Mouse (Mus musculus) kidney, postnatal 0 days (tissue): ENCODE results near the gene Atf7ip. TPM values are rescaled to one million over a fixed set of nuclear protein-coding genes. Genes with fewer than 3 reads are reported as not detected.

Experiments
- ATAC-seq: fragments of 200-750 bp; cut with Nextera tagmentation; replicated peaks from 2 replicates; pipeline ENCODE4 v1.8.0; 2017; ENCODE audit warnings: low read depth, moderate number of reproducible peaks, moderate TSS enrichment, moderate library complexity; ENCODE audit not compliant: low FRiP score
- DNase-seq: peaks from one replicate; pipeline ENCODE4 v3.0.0-alpha.2; 2016; ENCODE audit warnings: low spot score
- H3K27ac ChIP-seq: fragments of 300-500 bp; sonication (generic); 2 replicates; pipeline ENCODE4 v1.5.1; 2014; ENCODE audit warnings: mild to moderate bottlenecking
- H3K27me3 ChIP-seq: fragments of 300-500 bp; sonication (generic); 2 replicates; pipeline ENCODE4 v1.6.1; 2014; ENCODE audit warnings: low read length, mixed read lengths; ENCODE audit not compliant: insufficient read depth
- H3K36me3 ChIP-seq: fragments of 300-500 bp; sonication (generic); 2 replicates; pipeline ENCODE4 v1.6.1; 2014; ENCODE audit warnings: low read length, mixed read lengths; ENCODE audit not compliant: insufficient read depth
- H3K4me1 ChIP-seq: fragments of 300-500 bp; sonication (generic); replicated peaks from 2 replicates; pipeline ENCODE4 v1.6.1; 2014; ENCODE audit warnings: antibody characterized with exemption, low read length, mixed read lengths; ENCODE audit not compliant: insufficient read depth
- H3K4me2 ChIP-seq: fragments of 300-500 bp; sonication (generic); 2 replicates; pipeline ENCODE4 v1.6.1; 2014; ENCODE audit warnings: mild to moderate bottlenecking, low read length, moderate library complexity, mixed read lengths
- H3K4me3 ChIP-seq: fragments of 300-500 bp; sonication (generic); replicated peaks from 2 replicates; pipeline ENCODE4 v1.5.1; 2014; ENCODE audit warnings: low read depth, low read length
- H3K9ac ChIP-seq: fragments of 300-500 bp; sonication (generic); 2 replicates; pipeline ENCODE4 v1.6.1; 2014; ENCODE audit warnings: low read depth, low read length
- H3K9me3 ChIP-seq: fragments of 300-500 bp; sonication (generic); replicated peaks from 2 replicates; pipeline ENCODE4 v1.6.1; 2016; ENCODE audit warnings: low read length, inconsistent platforms, mixed read lengths
- CTCF ChIP-seq: IDR thresholded peaks from 2 replicates; pipeline ENCODE4 v1.5.1; 2016; ENCODE audit warnings: antibody characterized with exemption, low read depth, mild to moderate bottlenecking, moderate library complexity
- WGBS: fragments of 180-500 bp; shearing (Covaris S2); extraction: QIAGEN DNeasy Blood & Tissue Kit; methylation state at CpG from one replicate; pipeline ENCODE4 v1.1.7; 2014; 5-methylcytosine and 5-hydroxymethylcytosine counted together
- polyA plus RNA-seq: library from polyadenylated mRNA; unstranded; fragments of >200 nt; fragmentation: Nextera tagmentation; extraction: Ambion mirVana; gene quantifications from 2 replicates; pipeline ENCODE4 v1.2.1, GENCODE M21; 2015

Atf7ip gene
- polyA plus RNA-seq, 1 experiment from 2014 or later, result 17.9 TPM

DNA sequence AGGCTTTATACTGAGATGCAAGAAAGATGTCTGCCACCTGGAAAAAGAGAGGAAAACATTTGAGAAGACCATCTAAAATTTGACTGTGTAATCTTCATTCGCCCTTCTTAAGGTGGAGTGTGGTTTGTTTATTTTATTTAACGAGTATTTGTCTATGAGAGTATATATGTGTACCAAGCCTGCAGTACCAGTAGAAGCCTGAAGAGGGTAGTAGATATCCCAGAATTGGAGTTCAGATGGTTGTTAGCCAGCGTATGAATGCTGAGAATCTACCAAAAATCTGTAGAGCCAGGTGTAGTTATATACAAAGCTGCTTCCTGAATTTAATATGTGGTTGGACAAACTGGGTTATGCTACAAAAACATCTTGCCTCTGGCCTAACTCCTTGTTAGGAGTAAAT is 106.3 kb downstream of the Atf7ip start:
- 99% methylated on average over 3 of the region's 3 CpGs for WGBS
- no peak overlapping the region for H3K27ac ChIP-seq

DNA sequence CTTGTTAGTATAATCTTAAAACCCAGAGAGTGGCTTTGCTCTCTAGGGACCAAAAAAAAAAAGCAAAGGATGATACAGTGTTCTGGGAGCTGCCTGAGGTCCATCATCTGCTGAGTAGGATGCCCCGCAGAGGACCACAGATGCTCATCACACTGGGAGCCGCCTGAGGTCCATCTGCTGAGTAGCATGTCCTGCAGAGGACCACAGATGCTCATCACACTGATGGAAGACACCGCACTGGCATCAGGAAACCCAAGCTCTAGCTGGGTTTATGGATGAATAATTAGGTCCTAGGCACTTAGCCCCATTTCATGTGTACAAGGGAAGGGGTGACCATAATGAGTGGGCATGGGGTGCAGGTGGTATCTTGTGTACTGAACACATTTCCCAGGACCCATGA is 108.2 kb downstream of the Atf7ip start:
- Histone ChIP-seq H3K4me2 (no peak overlapping the region), H3K9ac (no peak overlapping the region), H3K36me3 (peaks cover 14% of the 10 kb centered on the region; the same call in 1 of the 2 replicates), H3K27me3 (no peaks in the 10 kb centered on the region), H3K9me3 (no peaks in the 10 kb centered on the region; the same call in 1 of the 2 replicates), H3K4me1 (no peaks in the 10 kb centered on the region), H3K27ac (no peak overlapping the region), H3K4me3 (no peak overlapping the region)
- DNase-seq, result no peak
- 92% methylated on average over 3 of the region's 3 CpGs for WGBS
- no peak for TF ChIP-seq CTCF
- no peak for ATAC-seq

More for the DNA sequence above, 106.3 kb downstream of the Atf7ip start:
- DNase-seq (no peak), ATAC-seq (no peak)
- Histone ChIP-seq H3K4me2 (no peak overlapping the region), H3K36me3 (peaks cover 29% of the 10 kb centered on the region), H3K9me3 (no peaks in the 10 kb centered on the region; the same call in 1 of the 2 replicates), H3K4me1 (no peaks in the 10 kb centered on the region), H3K27me3 (no peaks in the 10 kb centered on the region), H3K4me3 (no peak overlapping the region), H3K9ac (no peak overlapping the region)
- peak; percentile 49 for TF ChIP-seq CTCF

DNA sequence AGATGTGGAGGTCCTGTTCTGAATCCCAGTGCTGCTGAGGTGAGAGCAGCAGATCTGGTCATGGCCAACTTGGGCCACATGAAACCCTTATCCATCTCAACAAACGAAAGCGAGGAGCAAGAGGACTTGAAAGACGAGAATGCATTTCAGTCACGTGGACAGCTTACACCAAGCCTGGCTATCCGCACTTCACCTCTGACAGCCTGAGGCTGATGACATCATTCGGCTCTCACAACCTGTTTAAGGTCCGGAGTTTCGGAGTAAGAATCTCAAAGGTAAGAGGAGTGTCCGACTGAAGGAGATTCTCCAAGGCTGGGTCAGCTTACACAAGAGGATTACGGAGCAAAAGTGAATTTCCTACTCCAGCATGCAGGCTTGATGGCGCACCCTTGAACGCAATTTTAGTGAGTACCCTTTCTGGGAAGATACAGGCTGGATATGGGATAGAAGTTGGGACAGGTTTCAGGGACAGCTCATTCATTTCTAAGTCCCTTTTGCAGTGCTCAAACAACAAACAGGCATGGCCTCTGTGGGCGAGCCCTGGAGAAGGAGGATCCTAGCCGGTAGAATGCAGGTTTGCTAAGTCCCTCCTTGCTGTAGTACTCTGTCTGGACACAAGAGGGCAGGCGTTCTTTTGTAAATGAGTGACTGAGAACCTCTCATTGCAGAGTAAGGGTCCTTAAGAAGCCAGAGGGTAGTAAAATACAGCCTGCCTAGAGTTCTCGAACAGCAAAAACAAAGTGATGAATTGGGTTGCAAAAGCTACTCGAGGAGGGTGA is 114.6 kb downstream of the Atf7ip start:
- Histone ChIP-seq H3K27me3 (no peaks in the 10 kb centered on the region), H3K4me2 (peak overlapping the region; percentile 8; the same call in 1 of the 2 replicates), H3K27ac (no peak overlapping the region), H3K9me3 (no peaks in the 10 kb centered on the region), H3K36me3 (no peaks in the 10 kb centered on the region), H3K4me3 (no peak overlapping the region), H3K4me1 (no peaks in the 10 kb centered on the region), H3K9ac (no peak overlapping the region)
- 48% methylated on average over 17 of the region's 17 CpGs for WGBS
- DNase-seq (peak; percentile 92), ATAC-seq (peak; percentile 17; the same call in 1 of the 2 replicates)
- peak; percentile 95 for TF ChIP-seq CTCF

DNA sequence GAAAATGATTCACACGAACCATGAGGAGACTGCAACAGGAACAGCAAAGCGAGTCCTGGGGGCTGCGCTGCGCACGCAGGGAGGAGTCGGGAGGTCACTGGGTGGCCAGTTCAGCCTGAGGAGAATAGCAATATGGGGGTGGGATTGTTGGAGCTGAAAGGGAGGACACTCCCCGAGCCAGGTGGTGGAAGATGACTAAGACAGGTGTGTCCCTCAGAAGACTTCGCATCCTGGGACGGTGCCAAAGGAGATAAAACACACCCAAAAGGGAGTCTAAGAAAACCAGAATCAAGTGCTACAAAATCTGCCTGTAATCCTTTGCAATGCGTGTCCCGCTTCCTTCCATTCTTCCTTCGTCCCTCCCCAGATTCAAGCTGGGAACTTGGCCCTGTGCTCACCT is 119.5 kb downstream of the Atf7ip start:
- Histone ChIP-seq H3K36me3 (no peaks in the 10 kb centered on the region), H3K4me3 (no peak overlapping the region), H3K27me3 (no peaks in the 10 kb centered on the region), H3K9me3 (no peaks in the 10 kb centered on the region), H3K27ac (no peak overlapping the region), H3K9ac (no peak overlapping the region), H3K4me1 (no peaks in the 10 kb centered on the region), H3K4me2 (no peak overlapping the region)
- 89% methylated on average over 12 of the region's 12 CpGs for WGBS
- DNase-seq, result no peak
- TF ChIP-seq CTCF, result no peak
- no peak for ATAC-seq

DNA sequence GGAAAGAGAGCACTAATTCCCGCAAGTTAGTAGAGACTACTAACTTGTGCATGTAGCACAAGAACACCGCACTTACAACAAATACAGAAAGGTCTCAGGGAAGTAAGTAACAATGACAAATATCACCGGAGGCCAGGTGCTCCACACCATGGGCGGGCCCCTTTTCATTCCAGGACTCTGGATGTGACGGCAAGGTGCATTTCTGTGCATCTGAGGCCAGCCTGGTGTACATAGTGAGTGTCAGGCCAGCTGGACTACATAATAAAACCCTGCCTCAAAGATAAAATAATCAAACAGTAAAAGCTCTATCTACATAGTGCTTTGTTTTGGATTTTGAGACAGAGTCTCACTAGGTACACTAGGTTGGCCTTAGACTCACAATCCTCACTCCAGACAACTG is 123.7 kb downstream of the Atf7ip start:
- ATAC-seq (no peak), DNase-seq (no peak)
- no peak overlapping the region for H3K9ac ChIP-seq
- WGBS, result 90% methylated on average over 5 of the region's 5 CpGs
- no peak overlapping the region for H3K27ac ChIP-seq
- H3K9me3 ChIP-seq, result no peaks in the 10 kb centered on the region
- no peak overlapping the region for H3K4me3 ChIP-seq
- no peaks in the 10 kb centered on the region for H3K36me3 ChIP-seq
- no peaks in the 10 kb centered on the region for H3K27me3 ChIP-seq
- TF ChIP-seq CTCF, result no peak
- H3K4me1 ChIP-seq, result no peaks in the 10 kb centered on the region
- no peak overlapping the region for H3K4me2 ChIP-seq

DNA sequence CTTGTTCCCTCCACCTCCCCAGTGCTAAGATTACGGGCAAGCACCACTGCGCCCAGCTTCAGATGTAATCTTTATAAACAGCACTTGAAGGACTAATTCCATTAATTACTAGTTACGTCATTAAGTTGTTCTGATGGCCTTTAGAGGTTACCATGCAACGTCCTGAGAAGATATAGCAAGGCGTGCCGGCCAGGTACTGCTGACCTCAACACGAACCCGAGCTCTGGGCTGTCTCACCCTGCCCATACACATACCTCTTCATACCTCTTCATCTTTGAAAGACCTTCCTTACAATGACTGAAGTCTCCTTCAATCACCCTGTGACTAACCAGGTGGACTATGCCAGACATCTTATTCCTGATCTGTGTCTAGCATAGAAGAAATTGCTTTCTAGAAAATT is 125.6 kb downstream of the Atf7ip start:
- no peak overlapping the region for H3K27ac ChIP-seq
- H3K27me3 ChIP-seq, result no peaks in the 10 kb centered on the region
- no peak for TF ChIP-seq CTCF
- H3K4me3 ChIP-seq, result no peak overlapping the region
- WGBS, result 70% methylated on average over 8 of the region's 8 CpGs
- H3K9me3 ChIP-seq, result no peaks in the 10 kb centered on the region
- H3K4me2 ChIP-seq, result no peak overlapping the region
- ATAC-seq (peak; percentile 22; the same call in 1 of the 2 replicates), DNase-seq (no peak)
- H3K36me3 ChIP-seq, result no peaks in the 10 kb centered on the region
- H3K4me1 ChIP-seq, result no peaks in the 10 kb centered on the region
- no peak overlapping the region for H3K9ac ChIP-seq
